Mouse (Mus musculus) bone marrow macrophage, adult 2 months (primary cell): ENCODE measurements around the gene Olfr135.

Source experiments
- CTCF ChIP-seq: IDR thresholded peaks from 2 replicates; pipeline ENCODE4 v1.5.1; 2012; ENCODE audit warnings: low read depth, mild to moderate bottlenecking, low read length, moderate library complexity
- POLR2A ChIP-seq: IDR thresholded peaks from 2 replicates; pipeline ENCODE4 v1.6.1; 2012; ENCODE audit warnings: mild to moderate bottlenecking, low read depth, low read length, borderline replicate concordance

DNA sequence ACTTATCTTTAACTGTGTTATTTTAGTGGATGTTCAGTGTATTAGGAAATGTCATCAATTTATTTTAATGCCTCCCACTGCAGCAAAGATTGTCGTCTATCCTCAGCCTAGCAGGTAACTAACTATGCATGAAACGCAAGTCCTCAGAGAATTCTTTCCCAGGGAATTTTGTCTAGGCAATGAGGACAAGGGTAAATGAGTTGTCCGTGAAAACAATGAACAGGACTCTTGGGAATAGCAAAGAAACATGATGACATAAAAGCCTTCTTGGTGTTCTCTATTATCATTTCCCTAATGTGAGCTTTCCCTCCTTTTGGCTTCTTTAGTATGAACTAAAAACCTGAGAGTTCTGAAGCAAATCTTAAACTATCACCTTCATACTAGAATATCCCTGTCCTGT lies 33.0 kb upstream of the Olfr135 start, which contains the start of gene Olfr134:
- TF ChIP-seq CTCF = no peak
- TF ChIP-seq POLR2A = no peak
